Mouse (Mus musculus) stomach, postnatal 0 days (tissue): ENCODE measurements at regions not wholly inside any gene's neighbourhood (a gene's known extent, or its start where the extent isn't known, plus 50 kb on each side); places are given as distances from the start of the nearest gene placed in this dataset.

ENCODE experiments used
- ATAC-seq: fragments of 200-750 bp; cut with Nextera tagmentation; 2 replicates; pipeline ENCODE4 v1.8.0; 2017; ENCODE audit not compliant: low FRiP score, low TSS enrichment
- DNase-seq: peaks from one replicate; pipeline ENCODE4 v3.0.0-alpha.2; 2016; ENCODE audit warnings: low spot score
- H3K27ac ChIP-seq: fragments of 300-500 bp; sonication (generic); replicated peaks from 2 replicates; pipeline ENCODE4 v1.5.1; 2014; ENCODE audit warnings: mild to moderate bottlenecking, control low read depth
- H3K27me3 ChIP-seq: fragments of 300-500 bp; sonication (generic); 2 replicates; pipeline ENCODE4 v1.6.1; 2014; ENCODE audit warnings: low read length; ENCODE audit not compliant: control insufficient read depth, insufficient read depth
- H3K36me3 ChIP-seq: fragments of 300-500 bp; sonication (generic); 2 replicates; pipeline ENCODE4 v1.6.1; 2014; ENCODE audit warnings: low read length, mixed read lengths; ENCODE audit not compliant: control insufficient read depth, insufficient read depth
- H3K4me1 ChIP-seq: fragments of 300-500 bp; sonication (generic); replicated peaks from 2 replicates; pipeline ENCODE4 v1.6.1; 2014; ENCODE audit warnings: antibody characterized with exemption; ENCODE audit not compliant: control insufficient read depth, insufficient read depth
- H3K4me2 ChIP-seq: fragments of 300-500 bp; sonication (generic); replicated peaks from 2 replicates; pipeline ENCODE4 v1.6.1; 2014; ENCODE audit warnings: low read depth, mild to moderate bottlenecking, control low read depth, moderate library complexity
- H3K4me3 ChIP-seq: fragments of 300-500 bp; sonication (generic); 2 replicates; pipeline ENCODE4 v1.5.1; 2014; ENCODE audit warnings: low read depth, low read length, control low read depth
- H3K9ac ChIP-seq: fragments of 300-500 bp; sonication (generic); 2 replicates; pipeline ENCODE4 v1.6.1; 2014; ENCODE audit warnings: mild to moderate bottlenecking, low read length, control low read depth, mixed read lengths
- H3K9me3 ChIP-seq: fragments of 300-500 bp; sonication (generic); 2 replicates; pipeline ENCODE4 v1.6.1; 2016; ENCODE audit warnings: low read length; ENCODE audit not compliant: control insufficient read depth
- CTCF ChIP-seq: IDR thresholded peaks from 2 replicates; pipeline ENCODE4 v1.5.1; 2016; ENCODE audit warnings: antibody characterized with exemption, low read depth, mild to moderate bottlenecking, moderate library complexity
- EP300 ChIP-seq: optimal IDR thresholded peaks from 2 replicates; pipeline ENCODE3; 2016; ENCODE audit warnings: antibody characterized with exemption
- WGBS: fragments of 180-500 bp; shearing (Covaris S2); extraction: QIAGEN DNeasy Blood & Tissue Kit; methylation state at CpG from one replicate; pipeline ENCODE4 v1.1.7; 2014; 5-methylcytosine and 5-hydroxymethylcytosine counted together

GRCm38 (mm10) chr16:93152057-93152456, 326.1 kb upstream of the Runx1 start:
- DNase-seq (no peak), ATAC-seq (no peak)
- Histone ChIP-seq H3K27ac (no peak overlapping the region), H3K4me2 (no peak overlapping the region), H3K9me3 (no peaks in the 10 kb centered on the region), H3K36me3 (no peaks in the 10 kb centered on the region), H3K4me1 (no peaks in the 10 kb centered on the region), H3K27me3 (no peaks in the 10 kb centered on the region), H3K4me3 (no peak overlapping the region), H3K9ac (no peak overlapping the region)
- WGBS = 92% methylated on average over 1 of the region's 1 CpGs
- TF ChIP-seq CTCF (no peak), EP300 (no peak)

GRCm38 (mm10) chr16:93151652-93152051, 325.7 kb upstream of the Runx1 start:
- Histone ChIP-seq H3K9ac (no peak overlapping the region), H3K9me3 (no peaks in the 10 kb centered on the region), H3K4me2 (no peak overlapping the region), H3K36me3 (no peaks in the 10 kb centered on the region), H3K27ac (no peak overlapping the region), H3K4me3 (no peak overlapping the region), H3K4me1 (no peaks in the 10 kb centered on the region), H3K27me3 (no peaks in the 10 kb centered on the region)
- no peak for ATAC-seq
- no peak for TF ChIP-seq CTCF
- no peak for TF ChIP-seq EP300
- no peak for DNase-seq
- WGBS = 98% methylated on average over 2 of the region's 2 CpGs

- H3K4me2 ChIP-seq = 0 out of 2 replicates have a peak overlapping the region, but pooled peaks have one; percentile 12
- WGBS = 38% methylated on average over 12 of the region's 12 CpGs
These were observed 324.5 kb upstream of the Runx1 start for GRCm38 (mm10) chr16:93150451-93150850.

GRCm38 (mm10) chr16:93147525-93148222, 321.7 kb upstream of the Runx1 start:
- Histone ChIP-seq H3K4me1 (no peaks in the 10 kb centered on the region), H3K27me3 (no peaks in the 10 kb centered on the region), H3K9ac (no peak overlapping the region), H3K27ac (no peak overlapping the region), H3K9me3 (no peaks in the 10 kb centered on the region), H3K36me3 (no peaks in the 10 kb centered on the region), H3K4me3 (no peak overlapping the region), H3K4me2 (no peak overlapping the region)
- DNase-seq (no peak), ATAC-seq (no peak)
- WGBS = 69% methylated on average over 5 of the region's 5 CpGs
- no peak for TF ChIP-seq EP300
- TF ChIP-seq CTCF = no peak

More at GRCm38 (mm10) chr16:93150451-93150850, 324.5 kb upstream of the Runx1 start:
- H3K4me3 ChIP-seq = no peak overlapping the region
- no peaks in the 10 kb centered on the region for H3K4me1 ChIP-seq
- no peak for TF ChIP-seq EP300
- no peak for TF ChIP-seq CTCF
- no peaks in the 10 kb centered on the region for H3K9me3 ChIP-seq
- DNase-seq (no peak), ATAC-seq (no peak)
- no peak overlapping the region for H3K27ac ChIP-seq
- H3K36me3 ChIP-seq = no peaks in the 10 kb centered on the region
- no peaks in the 10 kb centered on the region for H3K27me3 ChIP-seq
- no peak overlapping the region for H3K9ac ChIP-seq

GRCm38 (mm10) chr16:93146812-93147211, 320.9 kb upstream of the Runx1 start:
- Histone ChIP-seq H3K9me3 (no peaks in the 10 kb centered on the region), H3K4me3 (no peak overlapping the region), H3K4me1 (no peaks in the 10 kb centered on the region), H3K9ac (no peak overlapping the region), H3K4me2 (no peak overlapping the region), H3K27me3 (no peaks in the 10 kb centered on the region), H3K36me3 (no peaks in the 10 kb centered on the region), H3K27ac (no peak overlapping the region)
- DNase-seq = no peak
- TF ChIP-seq EP300 = no peak
- no peak for TF ChIP-seq CTCF
- WGBS = 86% methylated on average over 3 of the region's 3 CpGs
- ATAC-seq = no peak

GRCm38 (mm10) chr16:93145617-93146016, 319.7 kb upstream of the Runx1 start:
- 64% methylated on average over 3 of the region's 3 CpGs for WGBS
- H3K4me3 ChIP-seq = no peak overlapping the region
- ATAC-seq (no peak), DNase-seq (no peak)
- H3K9me3 ChIP-seq = no peaks in the 10 kb centered on the region
- H3K4me2 ChIP-seq = no peak overlapping the region
- H3K27ac ChIP-seq = no peak overlapping the region
- no peaks in the 10 kb centered on the region for H3K4me1 ChIP-seq
- TF ChIP-seq CTCF = no peak
- no peaks in the 10 kb centered on the region for H3K27me3 ChIP-seq
- no peak overlapping the region for H3K9ac ChIP-seq
- no peaks in the 10 kb centered on the region for H3K36me3 ChIP-seq
